7 mouse cellular contexts compared by ENCODE assay signal in genomic region chr8:85452328-85452727, GRCm38 (mm10). TPM values are rescaled to one million over a fixed set of nuclear protein-coding genes. Genes with fewer than 3 reads are reported as not detected.
DNase-seq lines count a peak whose midpoint lies in the region; ATAC-seq and TF ChIP-seq lines count a peak whose summit lies in the region.

No protein-coding gene starts in this region.

- no peaks in the 10 kb centered on the region for H3K9me3 ChIP-seq in kidney, postnatal 0 days (replicated peaks; ENCODE audit: low read length)
- no peaks in the 10 kb centered on the region for H3K9me3 ChIP-seq in embryonic facial prominence, embryonic 12.5 days
- no peaks in the 10 kb centered on the region for H3K9me3 ChIP-seq in hindbrain, embryonic 15.5 days
- no peaks in the 10 kb centered on the region for H3K9me3 ChIP-seq in midbrain, embryonic 15.5 days

- H3K27ac ChIP-seq in kidney, postnatal 0 days = no peak overlapping the region
- H3K27ac ChIP-seq in embryonic facial prominence, embryonic 12.5 days = no peak overlapping the region
- H3K27ac ChIP-seq in hindbrain, embryonic 15.5 days (replicated peaks) = no peak overlapping the region
- H3K27ac ChIP-seq in midbrain, embryonic 15.5 days = no peak overlapping the region

- 0 out of 2 replicates have a peak overlapping the region, but pooled peaks have one; percentile 35 for H3K9ac ChIP-seq in kidney, postnatal 0 days (ENCODE audit: low read depth, low read length)
- no peak overlapping the region for H3K9ac ChIP-seq in embryonic facial prominence, embryonic 12.5 days
- no peak overlapping the region for H3K9ac ChIP-seq in hindbrain, embryonic 15.5 days
- no peak overlapping the region for H3K9ac ChIP-seq in midbrain, embryonic 15.5 days

- H3K4me1 ChIP-seq in kidney, postnatal 0 days (replicated peaks; ENCODE audit: insufficient read depth, low read length) = no peaks in the 10 kb centered on the region
- H3K4me1 ChIP-seq in embryonic facial prominence, embryonic 12.5 days = peaks cover 10% of the 10 kb centered on the region
- peaks cover 3% of the 10 kb centered on the region; the same call in 1 of the 2 replicates for H3K4me1 ChIP-seq in hindbrain, embryonic 15.5 days (replicated peaks)
- peaks cover 4% of the 10 kb centered on the region for H3K4me1 ChIP-seq in midbrain, embryonic 15.5 days

- no peaks in the 10 kb centered on the region for H3K36me3 ChIP-seq in kidney, postnatal 0 days (ENCODE audit: insufficient read depth, low read length)
- no peaks in the 10 kb centered on the region for H3K36me3 ChIP-seq in embryonic facial prominence, embryonic 12.5 days
- H3K36me3 ChIP-seq in hindbrain, embryonic 15.5 days = no peaks in the 10 kb centered on the region
- no peaks in the 10 kb centered on the region for H3K36me3 ChIP-seq in midbrain, embryonic 15.5 days (replicated peaks)

- DNase-seq in kidney, postnatal 0 days (ENCODE audit: low spot score) = peak; percentile 27
- no peak for DNase-seq in kidney, postnatal 36 days
- DNase-seq in left cerebral cortex, postnatal 25 days (ENCODE audit: low spot score in 2 of 2) = no peak
- no peak for DNase-seq in adrenal gland, adult (ENCODE audit: inconsistent age in 2 of 2, low spot score in 1 of 2)

- peak overlapping the region; percentile 46 for H3K4me2 ChIP-seq in kidney, postnatal 0 days (ENCODE audit: low read length)
- H3K4me2 ChIP-seq in embryonic facial prominence, embryonic 12.5 days (replicated peaks) = peak overlapping the region; percentile 33
- peak overlapping the region; percentile 36 for H3K4me2 ChIP-seq in hindbrain, embryonic 15.5 days
- peak overlapping the region; percentile 34 for H3K4me2 ChIP-seq in midbrain, embryonic 15.5 days

- no peaks in the 10 kb centered on the region for H3K27me3 ChIP-seq in kidney, postnatal 0 days (ENCODE audit: insufficient read depth, low read length)
- no peaks in the 10 kb centered on the region for H3K27me3 ChIP-seq in embryonic facial prominence, embryonic 12.5 days
- no peaks in the 10 kb centered on the region for H3K27me3 ChIP-seq in hindbrain, embryonic 15.5 days
- H3K27me3 ChIP-seq in midbrain, embryonic 15.5 days (replicated peaks) = no peaks in the 10 kb centered on the region

- ATAC-seq in kidney, postnatal 0 days (replicated peaks; ENCODE audit: low FRiP score, low read depth) = no peak
- no peak; the same call in 1 of the 2 replicates for ATAC-seq in embryonic facial prominence, embryonic 12.5 days (ENCODE audit: insufficient number of reproducible peaks, insufficient read depth, low FRiP score, low TSS enrichment)
- ATAC-seq in hindbrain, embryonic 15.5 days (ENCODE audit: low FRiP score, low read depth) = no peak
- ATAC-seq in midbrain, embryonic 15.5 days (replicated peaks) = no peak

- 21% methylated on average over 14 of the region's 14 CpGs for WGBS in kidney, postnatal 0 days
- WGBS in embryonic facial prominence, embryonic 12.5 days = 17% methylated on average over 14 of the region's 14 CpGs
- 21% methylated on average over 14 of the region's 14 CpGs for WGBS in hindbrain, embryonic 15.5 days
- WGBS in midbrain, embryonic 15.5 days = 22% methylated on average over 14 of the region's 14 CpGs

- no peak for TF ChIP-seq CTCF in kidney, postnatal 0 days (IDR thresholded peaks at IDR 0.05; ENCODE audit: low read depth)

- H3K4me3 ChIP-seq in kidney, postnatal 0 days (replicated peaks; ENCODE audit: low read depth, low read length) = no peak overlapping the region
- no peak overlapping the region for H3K4me3 ChIP-seq in embryonic facial prominence, embryonic 12.5 days
- H3K4me3 ChIP-seq in hindbrain, embryonic 15.5 days = no peak overlapping the region
- no peak overlapping the region for H3K4me3 ChIP-seq in midbrain, embryonic 15.5 days

- intact Hi-C loops in left cerebral cortex, postnatal 25 days (cut with DNase I) = no loop called here

RNA-seq across cellular contexts. Expression of gene 4921524J17Rik, which starts 19.7 kb away (rescaled TPM):
- 46.8 and 51.2 TPM in 2 replicates for polyA plus RNA-seq in kidney, postnatal 0 days (2015; fragmentation: Nextera tagmentation; extraction: Ambion mirVana)
- polyA plus RNA-seq in embryonic facial prominence, embryonic 12.5 days (2016; fragmentation: Nextera tagmentation; extraction: Ambion mirVana) = 50.5 and 51.2 TPM in 2 replicates
- 36.8 and 38.1 TPM in 2 replicates for polyA plus RNA-seq in hindbrain, embryonic 15.5 days (2015; fragmentation: Nextera tagmentation; extraction: Ambion mirVana)
- 36.5 and 38.6 TPM in 2 replicates for polyA plus RNA-seq in midbrain, embryonic 15.5 days (2015; fragmentation: Nextera tagmentation; extraction: Ambion mirVana)
- total RNA-seq in left cerebral cortex, postnatal 25 days (2021) = 10 to 100 TPM; 12.9 to 13.8 TPM

RNA-seq across cellular contexts. Expression of gene Gpt2, which starts 40.0 kb away (rescaled TPM):
- polyA plus RNA-seq in kidney, postnatal 0 days (2015; fragmentation: Nextera tagmentation; extraction: Ambion mirVana) = 10.6 and 11.7 TPM in 2 replicates
- polyA plus RNA-seq in embryonic facial prominence, embryonic 12.5 days (2016; fragmentation: Nextera tagmentation; extraction: Ambion mirVana) = 47.3 and 48.8 TPM in 2 replicates
- 57.2 and 60.1 TPM in 2 replicates for polyA plus RNA-seq in hindbrain, embryonic 15.5 days (2015; fragmentation: Nextera tagmentation; extraction: Ambion mirVana)
- polyA plus RNA-seq in midbrain, embryonic 15.5 days (2015; fragmentation: Nextera tagmentation; extraction: Ambion mirVana) = 39.3 and 40.1 TPM in 2 replicates
- total RNA-seq in left cerebral cortex, postnatal 25 days (2021) = 10 to 100 TPM; 52.8 to 60.2 TPM
